Mouse (Mus musculus) effector memory CD4-positive, alpha-beta T cell, adult 7 months (primary cell): Measurements from ENCODE around the gene Exosc8. TPM values are rescaled to one million over a fixed set of nuclear protein-coding genes. Genes with fewer than 3 reads are reported as not detected.

ENCODE experiments used
- polyA plus RNA-seq: library from polyadenylated mRNA; unstranded; fragments of 100-300 nt; shearing (Covaris generic); gene quantifications from one replicate; pipeline ENCODE4 v1.2.1, GENCODE M21; 2017

Exosc8 gene
- polyA plus RNA-seq = 105 TPM

DNA sequence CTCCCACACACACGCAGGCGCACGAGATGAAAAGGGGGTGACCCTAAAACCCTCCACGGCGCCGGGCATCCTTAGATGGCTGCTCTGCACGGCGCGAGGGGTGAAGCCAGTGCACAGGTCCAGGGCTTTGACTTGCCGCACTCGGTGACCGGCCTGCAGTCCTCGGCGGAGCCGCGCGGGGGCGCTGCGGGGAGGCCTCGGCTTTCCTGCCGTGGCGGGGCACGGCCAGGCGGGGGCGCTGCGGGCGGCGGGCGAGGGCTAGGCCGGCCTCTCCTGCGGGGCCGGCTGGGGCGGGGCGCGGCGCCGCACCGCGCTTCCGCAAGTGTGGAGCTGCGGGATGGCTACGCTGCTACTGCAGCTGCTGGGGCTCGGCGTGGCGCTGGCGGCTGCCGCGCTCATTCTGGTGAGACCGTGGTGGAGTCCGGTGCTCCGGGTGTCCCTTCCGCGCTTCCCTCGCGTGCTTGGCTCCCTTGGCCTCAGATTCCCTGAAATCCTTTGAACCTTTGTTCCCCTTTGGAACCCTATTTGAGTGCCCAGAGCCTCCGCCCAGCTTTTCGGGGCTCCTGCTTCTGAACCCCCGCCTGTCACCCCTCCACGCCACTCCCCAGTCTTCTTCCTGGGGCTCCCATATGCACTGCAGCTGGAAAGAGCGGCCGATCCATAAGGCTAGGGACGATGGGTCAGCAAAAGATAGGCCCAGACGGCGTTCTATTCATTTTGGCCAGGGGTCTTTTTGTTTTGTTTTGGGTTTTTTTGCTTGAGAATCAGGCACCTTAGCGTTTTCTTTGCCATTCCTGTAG is at the start of gene Exosc8, which contains the start of gene Alg5:
Gene Exosc8, minus strand, starts transcription at position 147 of the 800 bp plus-strand sequence.
Gene Alg5, plus strand, starts transcription at position 293 of the 800 bp plus-strand sequence.

DNA sequence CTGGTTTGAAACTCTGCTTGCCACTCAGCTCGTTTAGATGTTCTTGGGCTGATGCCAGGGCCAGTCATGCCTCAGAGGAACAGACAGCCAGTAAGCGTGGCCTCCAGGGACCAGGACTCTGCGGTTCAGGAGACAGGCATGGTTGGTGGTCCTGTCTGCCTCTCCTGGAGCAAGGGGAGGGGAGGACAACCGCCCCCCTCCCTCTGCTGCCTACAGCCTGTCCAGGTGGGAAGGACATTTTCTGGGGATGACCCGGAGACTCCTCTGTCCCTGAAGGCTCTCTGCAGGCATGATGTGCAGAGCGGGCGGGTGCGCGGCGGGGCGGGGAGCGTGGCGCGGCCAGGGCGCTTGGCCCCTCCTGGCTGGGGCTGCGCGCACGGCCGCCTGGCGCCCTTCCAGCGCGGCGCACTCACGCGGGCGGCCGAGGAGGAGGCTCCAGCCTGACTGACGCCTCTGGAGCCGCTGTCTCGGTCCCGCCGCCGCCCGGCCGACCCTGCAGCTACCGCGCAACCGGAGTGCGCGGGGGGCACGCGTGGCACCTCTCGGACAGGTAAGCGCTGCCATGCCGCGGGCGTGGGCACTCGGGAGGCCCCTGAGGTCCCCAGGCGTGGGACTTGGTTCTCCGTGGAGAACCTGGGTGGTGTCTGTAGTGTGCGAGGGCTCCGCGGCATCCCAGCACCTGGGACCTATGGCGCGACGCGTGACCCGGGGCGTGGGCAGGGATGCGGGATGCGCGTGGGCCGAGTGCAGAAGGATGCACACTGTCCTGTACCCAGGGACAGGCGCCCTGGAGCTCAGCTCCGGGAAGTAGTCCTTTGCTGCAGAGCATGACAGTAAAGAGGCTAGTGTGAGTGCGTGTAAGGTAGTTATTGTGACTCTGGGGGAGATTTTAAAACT is 20.2 kb upstream of the Exosc8 start, which contains the start of gene Smad9:
Gene Smad9, plus strand, starts transcription at position 438 of the 897 bp plus-strand sequence.

DNA sequence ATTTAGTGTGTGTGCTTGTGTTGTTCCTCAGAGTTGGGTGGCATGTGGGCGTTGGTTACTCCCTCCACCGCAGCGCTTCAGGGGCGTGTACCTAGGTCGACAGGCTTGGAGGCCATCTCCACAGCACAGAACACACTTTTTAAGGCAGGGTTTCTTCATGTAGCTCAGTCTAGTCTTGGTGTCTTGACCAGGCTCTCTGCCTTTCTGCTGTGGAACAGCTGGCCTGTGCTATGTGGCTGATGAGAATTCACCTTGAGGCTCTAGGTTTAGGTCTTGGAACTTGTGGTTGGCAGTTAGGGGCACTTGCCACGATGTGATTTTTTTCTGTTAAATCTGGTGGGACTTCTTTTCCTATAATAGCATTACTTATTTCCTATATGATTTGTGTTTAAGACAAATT is 20.9 kb downstream of the Exosc8 start, which contains the start of gene Gm21958:
Gene Gm21958, minus strand, starts transcription at position 101 of the 400 bp plus-strand sequence.

DNA sequence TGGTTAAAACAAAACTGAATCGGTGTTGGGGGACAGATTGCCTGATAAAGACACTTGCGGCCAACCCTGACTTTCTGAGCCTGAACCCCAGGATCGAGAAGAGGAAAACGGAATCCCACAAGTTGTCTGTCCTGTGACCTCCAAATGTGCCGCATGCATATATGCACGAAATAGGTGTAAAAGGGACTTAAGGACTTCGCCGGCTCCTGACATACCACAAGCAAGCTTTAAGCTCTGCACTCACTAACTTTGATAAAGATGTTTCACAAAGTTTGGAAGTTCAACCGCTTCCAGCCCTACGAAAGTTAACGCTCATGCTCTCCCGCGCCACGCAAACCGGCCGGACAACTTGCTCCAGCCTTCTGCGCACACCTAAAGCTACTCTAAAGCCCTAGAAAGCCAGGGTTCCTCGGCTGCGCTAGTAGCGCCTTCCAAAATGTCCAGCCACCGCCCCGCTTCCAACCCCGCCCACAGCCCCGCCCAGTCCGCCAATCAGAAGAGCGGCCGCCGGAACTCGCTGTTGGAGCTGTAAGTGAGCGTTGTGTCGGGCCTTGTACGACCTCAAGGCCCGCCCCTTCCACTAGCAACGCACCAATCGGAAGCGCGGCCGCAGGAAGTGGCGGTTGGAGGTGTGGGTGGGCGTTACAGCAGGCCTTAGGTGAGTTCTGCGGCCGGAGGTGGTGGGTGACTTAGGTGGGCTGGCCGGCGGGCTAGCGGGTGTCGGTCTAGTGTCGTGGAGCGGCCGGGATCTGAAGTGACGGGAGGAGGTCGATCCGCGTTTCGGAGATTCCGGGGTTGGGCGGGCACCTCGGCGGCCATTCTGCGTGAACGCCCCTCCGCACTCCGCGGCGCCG is 42.8 kb downstream of the Exosc8 start, which contains the start of gene Supt20:
Gene Supt20, plus strand, starts transcription at position 606 of the 854 bp plus-strand sequence.

Other genes starting within 250 kb of the Exosc8 start
- gene Supt20, start 42.6 kb downstream of the Exosc8 start, polyA plus RNA-seq = 180 TPM
- gene Gm21958, start 21.0 kb downstream of the Exosc8 start, polyA plus RNA-seq = not detected
- gene Alg5, start 146 bp upstream of the Exosc8 start, polyA plus RNA-seq = 52.2 TPM
- gene Smad9, start 20.2 kb upstream of the Exosc8 start, polyA plus RNA-seq = not detected
- gene Rfxap, start 72.4 kb upstream of the Exosc8 start, polyA plus RNA-seq = 81.1 TPM
- not detected for gene Sertm1, start 180.5 kb upstream of the Exosc8 start, polyA plus RNA-seq